Mouse (Mus musculus) v-Abl transformed pro-B cells (cell line): ENCODE measurements around the gene Fbxo8.

ENCODE experiments used
- in situ Hi-C, 2 experiments: fragments of 400-800 bp; cut with MboI; formaldehyde crosslinking; loops; one replicate each; pipeline ENCODE4 v1.15.1; 2025; ENCODE audit not compliant: unreplicated experiment in 2 of 2

The Fbxo8 gene

DNA sequence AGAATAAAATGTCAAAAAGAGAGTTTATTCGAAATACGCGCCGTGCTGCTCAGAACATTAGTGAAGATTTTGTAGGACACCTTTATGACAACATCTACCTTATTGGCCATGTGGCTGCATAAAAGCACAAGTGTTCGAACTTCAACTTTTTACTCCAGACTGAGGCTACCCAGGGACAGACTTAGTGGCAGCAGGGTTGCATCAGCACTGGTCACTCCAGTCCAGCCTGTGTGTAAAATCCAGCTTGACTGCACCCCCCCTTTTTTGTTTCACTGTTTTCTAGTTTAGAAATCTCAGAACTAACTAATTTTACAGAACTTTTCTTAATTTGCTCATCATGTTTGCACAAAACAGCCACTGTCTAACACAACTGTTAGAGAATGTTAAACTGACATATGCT is 40.6 kb downstream of the Fbxo8 start:
- in situ Hi-C loops, result no loop called here

DNA sequence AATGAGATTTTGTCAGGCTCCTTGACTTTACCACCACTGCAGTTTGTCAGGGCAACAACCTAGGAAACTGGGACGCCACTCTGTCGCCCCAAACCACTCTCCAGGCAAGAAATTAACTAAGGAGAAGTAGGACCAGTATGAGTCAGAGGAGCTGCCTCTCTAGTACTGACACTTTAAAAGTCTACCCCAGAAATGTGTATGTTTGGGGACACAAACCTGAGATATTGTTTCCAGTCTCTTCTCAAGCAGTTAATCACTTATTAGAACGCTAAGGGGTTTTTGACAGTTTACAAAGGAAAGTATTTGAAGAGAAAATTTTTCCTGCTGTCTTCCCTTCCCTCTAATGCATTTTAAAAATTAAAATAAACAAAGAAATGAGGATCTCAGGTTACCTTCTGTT is 55.6 kb downstream of the Fbxo8 start:
- in situ Hi-C loops, result loop anchor here (25.0 kb wide), 2 partner anchors 544 to 1069 kb away; no protein-coding TSS in a partner anchor

DNA sequence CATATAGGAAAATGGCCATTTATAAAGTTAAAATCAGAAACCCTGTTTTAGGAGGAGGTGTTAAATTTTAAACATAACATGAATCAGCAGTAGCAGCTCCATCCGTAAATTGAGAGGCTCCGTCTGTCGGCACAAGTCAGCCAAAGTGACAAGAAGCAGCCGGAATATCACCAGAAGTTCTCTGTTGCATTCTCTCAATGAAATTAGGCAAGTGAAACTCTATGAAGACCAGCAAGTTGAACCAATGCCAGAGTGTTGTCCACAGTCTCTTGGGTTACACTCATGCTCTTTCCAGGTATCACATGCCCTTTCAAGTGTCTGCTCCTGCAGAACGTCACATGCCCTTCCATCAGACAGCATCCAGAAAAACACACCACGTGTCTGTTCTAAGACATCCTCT is 60.8 kb downstream of the Fbxo8 start:
- in situ Hi-C loops, result loop anchor here (5.0 to 25.0 kb wide), 5 partner anchors 69 to 1074 kb away; no protein-coding TSS in a partner anchor

DNA sequence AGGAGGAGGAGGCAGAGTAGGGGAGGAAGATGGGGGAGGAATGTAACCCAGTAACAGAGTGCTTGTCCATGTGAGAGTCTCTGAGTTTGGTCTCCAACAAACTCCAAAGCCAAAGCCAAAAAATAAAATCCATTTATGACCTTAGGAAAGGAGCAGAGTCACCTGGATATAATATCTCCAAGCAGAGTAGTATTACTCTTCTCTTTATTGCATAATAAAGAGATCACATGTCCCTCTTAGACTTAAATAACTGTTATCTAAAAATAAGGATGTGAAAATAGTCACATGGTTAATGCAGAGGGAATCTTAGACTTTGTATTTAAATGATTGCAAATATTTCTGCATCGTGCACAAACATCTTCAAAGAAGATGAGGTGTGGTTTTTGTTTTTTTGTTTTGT is 63.3 kb downstream of the Fbxo8 start:
- in situ Hi-C loops, result loop anchor here (5.0 to 25.0 kb wide), 5 partner anchors 72 to 1077 kb away; no protein-coding TSS in a partner anchor

DNA sequence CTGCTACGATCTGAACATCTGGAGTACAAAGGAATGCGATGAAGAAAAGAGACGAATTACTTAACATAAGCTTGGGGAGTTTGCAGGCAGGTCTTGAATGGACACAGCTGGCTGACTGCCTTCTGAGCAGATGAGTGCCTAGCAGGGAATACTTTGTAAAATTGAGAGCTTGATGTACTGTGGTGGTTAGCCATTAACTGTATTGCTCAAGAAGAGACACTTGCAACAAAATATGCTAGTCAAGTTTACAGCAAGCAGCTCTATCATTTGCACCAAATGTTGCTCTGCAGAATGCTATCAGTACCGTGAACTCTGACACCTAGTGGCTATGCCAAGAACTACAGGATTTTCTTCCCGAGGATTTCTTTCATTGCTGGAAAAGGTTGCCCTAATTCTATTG is 64.1 kb downstream of the Fbxo8 start:
- in situ Hi-C loops, result loop anchor here (5.0 to 25.0 kb wide), 5 partner anchors 80 to 1182 kb away; no protein-coding TSS in a partner anchor

DNA sequence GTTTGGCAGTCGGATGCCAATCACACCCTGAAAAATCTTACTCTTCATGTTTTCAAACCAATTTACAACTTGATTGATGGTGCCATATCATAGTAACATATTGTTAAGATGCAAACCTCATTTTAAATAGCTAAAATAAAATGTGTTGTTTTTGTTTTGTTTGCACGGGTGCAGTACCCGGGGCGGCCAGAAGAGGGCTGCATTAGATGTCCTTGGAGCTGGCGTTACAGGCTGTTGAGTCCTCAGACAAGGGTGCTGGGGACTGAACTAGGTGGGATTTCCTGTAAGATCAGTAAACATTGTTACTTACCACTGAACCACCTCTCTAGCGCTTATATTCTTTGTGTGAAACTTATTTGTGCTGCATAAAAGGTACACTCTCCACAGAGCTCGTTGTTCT is 65.4 kb downstream of the Fbxo8 start:
- in situ Hi-C loops, result loop anchor here (5.0 to 25.0 kb wide), 5 partner anchors 81 to 1181 kb away; no protein-coding TSS in a partner anchor

DNA sequence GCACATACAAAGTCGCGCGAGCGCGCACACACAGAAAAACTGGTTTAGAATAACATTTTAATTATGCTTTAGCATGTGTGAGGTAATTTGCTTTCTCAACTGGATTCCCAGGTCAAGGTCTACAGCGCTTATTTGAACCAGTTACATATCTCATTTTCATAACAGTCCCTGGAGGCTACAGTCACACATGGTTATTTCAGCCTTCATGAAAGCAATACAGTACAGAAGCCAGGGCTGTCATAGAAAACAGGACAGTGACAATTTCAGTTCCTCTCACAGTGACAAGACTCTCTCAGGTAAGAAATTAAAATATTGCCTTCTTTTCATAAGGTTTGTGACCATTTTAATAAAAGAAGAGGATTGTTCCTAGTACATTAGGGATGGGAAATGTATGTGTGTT is 66.4 kb downstream of the Fbxo8 start:
- in situ Hi-C loops, result loop anchor here (5.0 to 25.0 kb wide), 5 partner anchors 82 to 1180 kb away; no protein-coding TSS in a partner anchor

DNA sequence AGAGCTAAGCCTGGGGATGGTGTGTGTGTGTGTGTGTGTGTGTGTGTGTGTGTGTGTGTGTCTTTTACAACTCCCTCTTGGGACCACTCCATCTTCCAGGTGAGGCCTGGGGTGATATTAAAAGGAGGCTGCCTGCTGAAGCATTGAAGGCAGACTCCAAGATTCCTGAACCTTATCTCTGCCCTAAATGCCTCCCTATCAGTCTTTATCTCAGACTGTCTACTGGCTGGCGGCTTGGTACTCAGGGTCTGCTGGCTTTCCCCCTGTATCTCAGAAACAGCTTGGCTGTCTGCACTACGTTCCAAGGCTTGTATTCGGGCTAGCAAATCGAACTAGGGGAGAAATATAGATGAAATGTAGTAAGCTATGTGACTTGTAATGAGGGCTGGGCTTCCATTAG is 68.2 kb downstream of the Fbxo8 start:
- in situ Hi-C loops, result loop anchor here (5.0 to 25.0 kb wide), 5 partner anchors 84 to 1178 kb away; no protein-coding TSS in a partner anchor

DNA sequence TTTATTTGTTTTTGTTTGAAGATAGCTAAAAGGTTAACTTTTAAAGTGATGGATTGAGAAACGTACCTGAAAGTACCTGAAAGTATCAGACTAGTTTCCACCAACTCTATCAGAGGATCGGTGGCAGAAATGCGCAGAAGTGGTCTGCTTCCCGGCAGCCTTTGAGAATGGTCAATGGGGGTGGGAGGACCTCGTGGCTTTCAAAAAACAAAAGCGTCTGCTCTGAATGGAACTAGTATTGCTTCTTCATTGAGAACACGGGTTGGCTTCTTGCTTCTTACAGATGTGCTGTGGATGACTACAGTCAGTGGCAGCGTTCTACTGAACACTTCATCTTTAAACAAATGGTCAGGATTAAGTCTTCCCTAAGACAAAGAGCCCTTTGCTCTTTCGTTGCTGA is 68.7 kb downstream of the Fbxo8 start:
- in situ Hi-C loops, result loop anchor here (5.0 to 25.0 kb wide), 5 partner anchors 85 to 1178 kb away; no protein-coding TSS in a partner anchor

DNA sequence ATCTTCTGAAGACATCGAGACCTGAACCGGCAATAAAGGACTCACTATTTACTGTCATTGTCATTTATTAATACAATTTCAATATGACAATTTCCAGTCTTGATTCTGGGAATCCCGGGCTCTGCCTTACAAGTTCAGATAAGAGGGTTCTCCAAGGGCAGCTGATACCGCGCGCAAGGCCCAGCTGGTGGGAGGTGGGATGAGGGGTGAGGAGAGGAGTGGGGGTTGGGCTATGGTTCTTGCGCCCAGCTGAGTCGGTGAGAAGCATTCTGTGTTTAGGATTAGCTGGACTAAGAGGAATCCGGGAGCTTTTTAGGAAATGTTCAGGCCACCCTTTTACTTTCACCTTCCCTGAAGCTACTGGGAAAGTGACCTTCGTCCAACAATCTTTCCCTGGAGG is 69.8 kb downstream of the Fbxo8 start:
- in situ Hi-C loops, result loop anchor here (25.0 kb wide), 2 partner anchors 558 to 1083 kb away; no protein-coding TSS in a partner anchor

DNA sequence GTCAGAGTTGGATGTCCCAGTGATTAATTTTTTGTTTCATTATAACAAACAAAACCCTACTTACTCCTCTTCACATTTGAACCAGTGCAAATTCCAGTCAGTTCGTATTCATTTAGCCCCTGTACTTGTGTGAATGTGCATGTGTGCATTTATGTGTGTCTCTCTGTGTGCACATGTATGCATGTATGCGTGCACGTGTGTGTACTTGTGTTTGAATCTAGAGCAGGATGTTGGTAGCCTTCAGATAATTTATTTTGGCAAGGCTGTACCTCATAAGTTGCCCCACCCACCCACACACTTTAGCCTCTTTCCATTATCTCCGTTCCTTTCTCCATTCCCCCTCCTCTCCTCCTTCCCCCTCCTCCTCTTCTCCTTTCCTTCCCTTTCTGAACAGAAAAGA is 70.2 kb downstream of the Fbxo8 start:
- in situ Hi-C loops, result loop anchor here (25.0 kb wide), 2 partner anchors 559 to 1084 kb away; no protein-coding TSS in a partner anchor

DNA sequence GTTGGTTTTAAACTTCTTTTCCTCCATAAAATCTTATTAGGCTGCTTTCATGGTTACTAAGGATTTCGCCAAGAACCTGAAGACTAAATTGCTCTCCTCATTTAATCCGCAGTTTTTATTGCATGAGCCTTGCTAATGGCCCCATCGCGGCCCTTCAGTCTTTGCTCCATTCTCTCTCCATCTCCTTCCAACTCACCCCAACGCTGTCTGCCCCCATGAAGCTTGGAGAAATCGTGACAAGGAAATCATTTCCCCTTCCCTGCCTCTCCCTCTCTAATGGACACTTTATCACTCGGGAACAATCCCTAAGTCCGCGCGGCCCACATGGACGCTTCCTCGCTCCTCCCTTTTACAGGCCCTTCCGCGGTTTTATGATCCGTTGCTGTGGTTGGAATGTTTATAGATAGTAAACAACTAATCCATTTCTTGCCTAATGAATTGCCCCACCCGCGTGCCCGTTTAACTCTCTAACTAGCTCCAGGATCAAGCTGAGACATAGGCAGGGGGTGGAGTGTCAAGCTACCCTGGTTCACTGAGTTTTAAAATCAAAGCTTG is 71.7 kb downstream of the Fbxo8 start:
- in situ Hi-C loops, result loop anchor here (25.0 kb wide), 2 partner anchors 560 to 1085 kb away; no protein-coding TSS in a partner anchor

DNA sequence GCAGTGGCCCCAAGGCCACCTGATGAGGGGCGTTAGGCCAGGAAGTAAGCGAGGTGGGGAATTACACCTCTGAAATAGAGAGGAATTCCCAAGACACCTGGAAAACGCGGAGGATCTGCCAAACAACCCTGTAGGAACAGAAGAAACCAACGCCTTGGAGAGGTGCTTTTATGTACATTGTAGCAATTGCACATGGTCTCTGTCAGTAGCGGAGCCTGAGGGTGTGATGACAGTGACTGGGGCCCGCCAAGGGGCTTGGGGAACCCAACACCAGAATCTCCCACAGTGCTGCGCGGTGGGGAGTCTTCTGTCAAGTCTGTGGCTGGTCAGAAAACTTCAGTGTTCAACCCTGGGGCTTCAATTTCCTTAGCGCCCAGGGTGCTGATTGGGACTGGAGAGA is 72.5 kb downstream of the Fbxo8 start:
- in situ Hi-C loops, result loop anchor here (25.0 kb wide), 2 partner anchors 561 to 1086 kb away; no protein-coding TSS in a partner anchor

DNA sequence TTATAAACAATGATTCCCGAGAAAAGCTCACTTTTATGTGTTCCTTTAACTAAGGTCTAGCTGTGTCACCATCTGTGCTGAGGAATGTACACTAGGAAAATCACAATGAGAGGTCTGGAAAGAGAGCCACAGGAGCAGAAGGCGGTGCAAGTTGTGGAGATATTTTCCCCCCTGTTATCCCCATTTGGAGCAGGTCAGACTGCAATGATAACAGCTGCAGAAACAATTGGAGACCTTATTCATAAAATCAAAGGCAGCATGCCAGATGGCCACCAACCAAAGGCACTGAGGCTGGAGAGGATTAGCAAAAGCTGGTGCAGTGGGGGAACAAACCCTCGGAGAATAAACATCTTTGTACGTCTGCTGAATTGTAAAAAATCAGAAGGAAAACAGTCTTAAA is 78.3 kb downstream of the Fbxo8 start:
- in situ Hi-C loops, result no loop called here

DNA sequence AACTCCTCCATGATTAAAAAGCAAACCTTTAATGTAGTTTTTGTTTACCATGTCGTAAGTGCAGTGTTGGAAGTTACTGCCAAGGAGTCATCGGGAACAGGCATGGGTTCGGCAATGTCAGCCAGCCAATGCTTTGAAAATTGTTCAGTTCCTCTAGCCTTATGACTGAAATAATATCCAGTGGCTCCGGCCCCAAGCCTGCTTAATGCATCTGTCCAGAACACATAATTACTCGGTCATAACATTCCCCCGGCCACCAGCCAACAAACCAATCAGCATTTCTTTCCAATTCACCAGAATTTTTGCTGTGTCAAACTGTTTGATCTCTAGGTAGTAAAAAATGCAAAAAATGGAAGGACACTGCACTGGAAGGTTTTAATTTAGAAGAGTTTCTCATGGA is 88.4 kb downstream of the Fbxo8 start:
- in situ Hi-C loops, result no loop called here
